Mouse (Mus musculus): Measurements from ENCODE around the gene Neb.
"Not testable (repeated sequence)": the region's sequence is repeated elsewhere in the genome, so short reads cannot be mapped to it uniquely, and the experiment has no call there.

Neb gene

GRCm38 (mm10) chr2:52176537-52176936, 201.7 kb downstream of the Neb start:
- DNase-seq = peak; percentile 87 to 91

GRCm38 (mm10) chr2:52174951-52175350, 203.3 kb downstream of the Neb start:
- no peak for DNase-seq

GRCm38 (mm10) chr2:52169243-52170005, 208.8 kb downstream of the Neb start:
- DNase-seq = no peak

GRCm38 (mm10) chr2:52153064-52153463, 225.2 kb downstream of the Neb start:
- no peak for DNase-seq

GRCm38 (mm10) chr2:52133351-52133750, 244.9 kb downstream of the Neb start:
- no peak for DNase-seq

GRCm38 (mm10) chr2:52131370-52131769, 246.9 kb downstream of the Neb start:
- DNase-seq = not testable (repeated sequence)

GRCm38 (mm10) chr2:52114086-52114485, 264.2 kb downstream of the Neb start:
- DNase-seq = no peak
